Mouse (Mus musculus): ENCODE results near the gene Clk2. TPM values are rescaled to one million over a fixed set of nuclear protein-coding genes. Genes with fewer than 3 reads are reported as not detected.

Gene Clk2
- polyA plus RNA-seq, 1 experiment from 2014 or later: 34.2 TPM

DNA sequence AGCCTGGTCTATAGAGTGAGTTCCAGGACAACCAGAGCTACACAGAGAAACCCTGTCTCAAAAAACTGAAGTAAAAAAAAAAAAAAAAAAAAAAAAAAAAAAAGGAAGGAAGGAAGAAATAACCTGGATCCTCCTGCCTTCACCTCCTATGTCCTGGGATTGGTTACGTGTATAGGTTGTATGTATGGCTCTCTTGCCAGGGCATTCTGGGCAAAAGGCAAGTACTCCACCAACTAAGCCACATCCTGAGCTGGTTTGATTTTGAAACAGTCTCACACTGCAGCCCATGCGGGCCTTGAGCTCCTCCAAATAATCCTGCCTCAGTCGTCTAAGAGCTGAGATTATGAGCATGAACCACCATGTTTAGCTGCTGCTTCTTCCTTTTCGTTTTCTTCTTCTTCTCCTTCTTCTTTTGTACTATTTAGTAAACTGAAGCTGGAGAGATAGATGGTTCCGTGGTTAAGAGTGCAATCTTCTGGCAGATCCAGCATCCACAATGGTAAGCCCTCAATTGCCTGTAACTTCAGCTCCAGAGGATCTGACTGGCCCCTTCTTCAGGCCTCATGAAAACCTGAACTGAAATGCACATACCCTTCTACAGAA is 851 bp upstream of the Clk2 start:
- H3K36me3 ChIP-seq (replicated peaks): peaks cover 25% of the 10 kb centered on the region
- H3K27ac ChIP-seq: peak overlapping the region; percentile 97
- DNase-seq (ENCODE audit: extremely low spot score, low spot score): no peak
- H3K4me3 ChIP-seq: peak overlapping the region; percentile 90
- peaks cover 11% of the 10 kb centered on the region for H3K27me3 ChIP-seq (ENCODE audit: poor library complexity, severe bottlenecking)
- no peaks in the 10 kb centered on the region for H3K9me3 ChIP-seq
- 73% methylated on average over 5 of the region's 5 CpGs for WGBS
- peaks cover 48% of the 10 kb centered on the region for H3K4me1 ChIP-seq

DNA sequence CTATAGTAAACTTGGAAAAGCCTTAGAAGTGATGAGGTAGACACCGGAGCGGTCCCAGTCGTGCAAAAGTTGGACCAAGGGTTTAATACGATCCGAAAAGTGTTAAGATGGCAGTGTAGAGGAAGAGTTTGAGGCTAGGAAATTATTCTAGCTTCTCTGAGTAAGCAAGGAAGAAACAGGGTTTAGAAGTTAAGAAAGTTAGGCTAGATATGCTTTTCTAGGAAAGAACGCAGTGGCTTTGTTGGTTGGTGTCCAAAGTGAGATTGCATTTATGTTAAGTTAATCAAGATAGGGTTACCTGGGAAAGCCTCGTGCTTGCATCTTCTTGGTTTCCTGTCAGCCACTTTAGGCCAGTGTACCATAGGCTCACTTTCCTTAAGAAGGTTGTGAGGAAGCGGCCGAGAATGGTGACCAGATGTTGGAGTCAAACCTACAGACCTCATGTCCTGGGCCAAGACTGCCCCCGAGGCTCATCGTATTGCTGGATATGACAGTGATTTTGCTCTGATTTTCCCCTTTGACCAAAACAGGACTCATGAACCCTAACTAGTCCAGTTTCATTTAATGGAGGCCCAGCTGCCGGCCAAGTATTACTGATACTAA is 774 bp downstream of the Clk2 start:
- Histone ChIP-seq H3K4me3 (peak overlapping the region; percentile 90), H3K36me3 (replicated peaks) (peaks cover 42% of the 10 kb centered on the region), H3K27ac (peak overlapping the region; percentile 97), H3K4me1 (peaks cover 32% of the 10 kb centered on the region), H3K9me3 (no peaks in the 10 kb centered on the region), H3K27me3 (ENCODE audit: poor library complexity, severe bottlenecking) (no peaks in the 10 kb centered on the region)
- WGBS: 30% methylated on average over 12 of the region's 12 CpGs
- no peak for DNase-seq (ENCODE audit: extremely low spot score, low spot score)

DNA sequence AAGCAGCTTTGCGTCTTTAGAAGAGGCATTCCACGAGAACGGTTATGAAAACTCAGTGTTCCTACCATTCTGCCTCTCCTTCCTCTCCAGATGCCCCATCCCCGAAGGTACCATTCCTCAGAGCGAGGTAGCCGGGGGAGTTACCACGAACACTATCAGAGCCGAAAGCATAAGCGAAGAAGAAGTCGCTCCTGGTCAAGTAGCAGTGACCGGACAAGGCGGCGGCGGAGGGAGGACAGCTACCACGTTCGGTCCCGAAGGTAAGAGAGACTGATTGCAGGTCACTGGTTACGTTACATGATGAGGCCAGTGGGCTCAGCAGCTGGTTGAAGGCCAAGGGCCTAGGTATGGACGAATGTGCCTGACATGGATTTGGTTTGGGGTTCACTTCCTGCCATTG is 2.4 kb downstream of the Clk2 start:
- Histone ChIP-seq H3K4me1 (peaks cover 30% of the 10 kb centered on the region), H3K36me3 (replicated peaks) (peaks cover 57% of the 10 kb centered on the region), H3K27ac (no peak overlapping the region), H3K27me3 (ENCODE audit: poor library complexity, severe bottlenecking) (no peaks in the 10 kb centered on the region), H3K4me3 (peak overlapping the region; percentile 6; the same call in 1 of the 2 replicates), H3K9me3 (no peaks in the 10 kb centered on the region)
- DNase-seq (ENCODE audit: extremely low spot score, low spot score): no peak
- 96% methylated on average over 19 of the region's 19 CpGs for WGBS

DNA sequence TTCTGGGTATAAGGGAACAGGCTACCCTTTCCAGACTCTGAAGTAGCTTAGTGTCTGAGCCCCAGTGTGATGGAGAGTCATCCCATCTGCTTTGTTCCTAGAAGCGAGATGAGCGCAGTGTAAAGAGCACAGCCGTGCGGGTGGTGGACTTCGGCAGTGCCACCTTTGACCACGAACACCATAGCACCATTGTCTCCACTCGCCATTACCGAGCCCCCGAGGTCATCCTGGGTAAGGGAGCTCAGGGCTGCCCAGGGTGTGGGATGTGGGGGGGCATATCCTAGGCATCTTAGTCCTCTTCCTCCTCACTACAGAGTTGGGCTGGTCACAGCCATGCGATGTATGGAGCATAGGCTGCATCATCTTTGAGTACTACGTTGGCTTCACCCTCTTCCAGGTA is 10.2 kb downstream of the Clk2 start:
- H3K4me3 ChIP-seq: no peak overlapping the region
- peaks cover 24% of the 10 kb centered on the region for H3K4me1 ChIP-seq
- no peaks in the 10 kb centered on the region for H3K27me3 ChIP-seq (ENCODE audit: poor library complexity, severe bottlenecking)
- no peak for DNase-seq (ENCODE audit: extremely low spot score, low spot score)
- peaks cover 83% of the 10 kb centered on the region for H3K36me3 ChIP-seq (replicated peaks)
- no peak overlapping the region for H3K27ac ChIP-seq
- no peaks in the 10 kb centered on the region for H3K9me3 ChIP-seq
- 93% methylated on average over 11 of the region's 11 CpGs for WGBS

DNA sequence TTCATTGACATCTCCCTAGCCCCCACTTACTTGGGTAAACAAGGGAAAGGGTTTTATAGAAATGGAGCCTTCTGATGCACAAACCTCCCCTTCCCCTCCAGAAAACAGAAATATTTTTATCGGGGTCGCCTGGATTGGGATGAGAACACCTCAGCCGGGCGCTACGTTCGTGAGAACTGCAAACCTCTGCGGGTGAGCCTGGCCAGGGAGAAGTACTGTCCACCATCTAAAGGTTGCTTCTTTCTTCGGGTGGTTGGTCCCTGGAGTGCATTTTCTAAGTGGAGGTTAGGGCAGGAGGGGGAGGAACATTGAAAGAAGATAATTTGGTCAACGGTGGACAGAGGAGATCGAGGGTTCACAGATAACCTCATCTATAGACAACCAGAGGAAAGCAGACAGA is 10.9 kb downstream of the Clk2 start:
- Histone ChIP-seq H3K9me3 (no peaks in the 10 kb centered on the region), H3K27me3 (ENCODE audit: poor library complexity, severe bottlenecking) (no peaks in the 10 kb centered on the region), H3K4me3 (no peak overlapping the region), H3K36me3 (replicated peaks) (peaks cover 83% of the 10 kb centered on the region), H3K27ac (no peak overlapping the region), H3K4me1 (peaks cover 24% of the 10 kb centered on the region)
- no peak for DNase-seq (ENCODE audit: extremely low spot score, low spot score)
- WGBS: 95% methylated on average over 10 of the region's 10 CpGs

DNA sequence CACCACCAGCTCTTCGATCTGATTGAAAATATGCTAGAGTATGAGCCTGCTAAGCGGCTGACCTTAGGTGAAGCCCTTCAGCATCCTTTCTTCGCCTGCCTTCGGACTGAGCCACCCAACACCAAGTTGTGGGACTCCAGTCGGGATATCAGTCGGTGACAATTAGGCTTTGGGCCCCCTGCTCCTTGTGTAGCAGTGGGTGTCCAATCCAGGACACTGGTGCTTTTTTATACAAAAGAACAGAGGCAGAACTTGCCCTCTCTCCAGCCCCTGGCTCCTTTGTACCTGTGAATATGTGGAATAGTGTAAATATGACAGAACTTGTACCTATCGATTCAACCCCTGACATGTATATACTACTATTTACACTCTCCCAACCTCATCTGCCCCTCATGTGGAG is 11.8 kb downstream of the Clk2 start:
- 81% methylated on average over 7 of the region's 7 CpGs for WGBS
- peak overlapping the region; percentile 81 for H3K4me3 ChIP-seq
- H3K27ac ChIP-seq: 0 out of 2 replicates have a peak overlapping the region, but pooled peaks have one; percentile 84
- H3K9me3 ChIP-seq: no peaks in the 10 kb centered on the region
- peaks cover 24% of the 10 kb centered on the region for H3K4me1 ChIP-seq
- DNase-seq (ENCODE audit: extremely low spot score, low spot score): no peak
- peaks cover 83% of the 10 kb centered on the region for H3K36me3 ChIP-seq (replicated peaks)
- no peaks in the 10 kb centered on the region for H3K27me3 ChIP-seq (ENCODE audit: poor library complexity, severe bottlenecking)

DNA sequence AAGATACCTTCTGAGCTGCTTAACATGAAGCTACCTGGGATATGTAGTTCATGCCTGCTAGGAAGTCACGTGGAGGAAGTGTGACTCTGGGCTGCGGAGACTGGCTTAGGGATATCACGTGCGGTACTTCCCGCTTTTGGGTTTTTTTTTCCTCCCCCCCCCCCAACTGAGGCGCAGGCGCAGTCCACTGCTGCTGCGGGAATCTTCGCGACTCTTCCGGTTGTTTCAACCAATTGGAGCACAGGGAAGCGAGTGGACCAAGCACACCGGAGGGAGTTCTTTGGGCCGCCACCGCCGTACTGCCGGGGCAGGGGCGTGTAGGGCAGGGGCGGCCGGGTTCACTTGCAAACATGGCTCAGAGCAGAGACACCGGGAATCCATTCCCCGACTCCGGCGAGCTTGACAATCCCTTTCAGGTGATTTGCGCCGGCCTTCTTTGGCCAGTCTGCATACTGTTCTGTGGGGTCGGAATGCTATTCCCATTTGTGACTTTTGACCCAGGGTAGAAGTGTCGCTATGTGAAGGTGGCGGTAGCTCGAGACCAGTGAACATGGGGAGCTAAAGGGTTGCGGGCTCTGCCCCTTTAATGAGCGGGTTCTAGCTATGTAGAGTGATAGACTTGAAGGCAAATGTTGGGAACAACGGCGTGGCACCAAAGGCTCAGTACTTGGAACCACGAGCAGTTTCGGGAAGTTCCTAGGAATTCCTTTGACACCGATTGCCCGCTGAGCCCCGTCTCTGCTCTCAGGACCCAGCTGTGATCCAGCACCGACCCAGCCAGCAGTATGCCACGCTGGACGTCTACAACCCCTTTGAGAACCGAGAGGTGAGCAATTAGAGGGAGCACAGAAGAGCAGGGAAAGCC is 12.9 kb downstream of the Clk2 start, which contains the start of gene Scamp3:
Gene Scamp3, plus strand, starts transcription at position 232 of the 865 bp plus-strand sequence.
- peaks cover 83% of the 10 kb centered on the region for H3K36me3 ChIP-seq (replicated peaks)

DNA sequence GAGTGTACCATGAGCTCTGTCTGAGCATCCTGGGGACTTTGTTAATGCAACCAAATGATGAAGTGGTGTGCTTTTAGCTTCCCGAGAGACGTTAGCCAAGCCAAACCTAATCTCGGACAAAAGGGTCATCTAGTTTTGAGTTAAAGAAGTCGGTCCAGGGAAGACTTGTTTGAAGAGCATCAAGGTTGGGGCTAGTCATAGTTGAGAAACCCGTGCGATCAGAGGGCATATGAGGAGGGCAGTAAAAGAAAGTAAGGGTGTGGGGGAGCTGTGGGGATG is 13.5 kb downstream of the Clk2 start:
- H3K9me3 ChIP-seq: no peaks in the 10 kb centered on the region
- no peaks in the 10 kb centered on the region for H3K27me3 ChIP-seq (ENCODE audit: poor library complexity, severe bottlenecking)
- peak overlapping the region; percentile 81 for H3K4me3 ChIP-seq
- peak overlapping the region; percentile 84 for H3K27ac ChIP-seq
- 13% methylated on average over 6 of the region's 6 CpGs for WGBS
- peaks cover 33% of the 10 kb centered on the region for H3K4me1 ChIP-seq
- DNase-seq (ENCODE audit: extremely low spot score, low spot score): no peak
- peaks cover 80% of the 10 kb centered on the region for H3K36me3 ChIP-seq (replicated peaks)

More for the DNA sequence above, 12.9 kb downstream of the Clk2 start, which contains the start of gene Scamp3:
- WGBS: under 1% methylated on average over 43 of the region's 43 CpGs
- peak; percentile 95 for DNase-seq (ENCODE audit: extremely low spot score, low spot score)
- Histone ChIP-seq H3K4me3 (peak within 1 kb of the TSS; percentile 81), H3K4me1 (peaks cover 27% of the 10 kb centered on the region), H3K9me3 (no peaks in the 10 kb centered on the region), H3K27me3 (ENCODE audit: poor library complexity, severe bottlenecking) (no peaks in the 10 kb centered on the region), H3K27ac (peak within 1 kb of the TSS; percentile 84)

DNA sequence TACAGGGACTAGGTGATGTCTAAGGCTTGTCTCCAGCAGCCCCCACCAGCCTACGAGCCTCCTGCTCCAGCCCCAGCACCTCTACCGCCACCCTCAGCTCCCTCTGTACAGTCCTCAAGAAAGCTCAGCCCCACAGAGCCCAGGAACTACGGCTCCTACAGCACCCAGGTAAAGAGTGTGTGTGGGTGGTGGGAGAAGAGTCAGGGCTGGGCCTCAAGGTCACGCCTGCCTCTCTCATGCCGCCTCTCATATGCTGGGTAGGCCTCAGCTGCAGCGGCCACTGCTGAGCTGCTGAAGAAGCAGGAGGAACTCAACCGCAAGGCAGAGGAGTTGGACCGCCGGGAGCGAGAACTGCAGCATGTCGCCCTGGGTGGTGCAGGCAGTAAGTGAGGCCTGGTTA is 14.5 kb downstream of the Clk2 start:
- Histone ChIP-seq H3K4me1 (peaks cover 43% of the 10 kb centered on the region), H3K4me3 (peak overlapping the region; percentile 81; the same call in 1 of the 2 replicates), H3K27me3 (ENCODE audit: poor library complexity, severe bottlenecking) (no peaks in the 10 kb centered on the region), H3K27ac (peak overlapping the region; percentile 32; the same call in 1 of the 2 replicates), H3K9me3 (no peaks in the 10 kb centered on the region), H3K36me3 (replicated peaks) (peaks cover 70% of the 10 kb centered on the region)
- whole genome bisulfite sequencing: 92% methylated on average over 11 of the region's 11 CpGs
- DNase-seq (ENCODE audit: extremely low spot score, low spot score): no peak

DNA sequence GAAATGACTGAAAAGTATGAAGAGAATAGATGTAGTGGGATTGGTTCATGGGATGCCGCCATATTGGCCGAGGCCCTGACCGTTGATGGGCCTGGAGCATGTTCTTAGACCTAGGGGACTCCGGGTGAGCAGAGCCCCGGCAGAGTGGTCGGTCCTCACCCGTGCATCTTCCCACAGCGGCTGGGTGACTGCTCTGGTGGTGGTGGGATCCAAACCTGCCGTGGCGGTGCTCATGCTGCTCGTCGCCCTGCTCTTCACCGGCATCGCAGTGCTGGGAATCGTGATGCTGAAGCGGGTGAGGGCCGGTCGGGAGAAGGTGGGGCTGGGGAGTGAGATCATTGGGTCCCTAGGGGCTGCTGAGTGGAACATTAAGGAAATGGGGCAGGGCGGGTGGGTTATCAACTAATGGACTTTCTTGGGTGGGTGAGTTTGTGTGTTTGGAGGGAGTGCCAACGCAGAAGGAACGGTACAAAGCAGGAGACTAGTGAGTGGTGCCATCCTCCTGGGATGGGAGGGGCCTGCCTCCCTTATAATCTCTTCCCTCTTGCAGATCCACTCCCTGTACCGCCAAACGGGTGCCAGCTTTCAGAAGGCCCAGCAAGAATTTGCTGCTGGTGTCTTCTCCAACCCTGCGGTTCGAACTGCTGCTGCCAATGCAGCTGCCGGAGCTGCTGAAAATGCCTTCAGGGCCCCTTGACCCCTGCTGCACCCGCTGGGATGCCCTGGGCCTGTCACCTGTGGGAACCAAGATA is 17.3 kb downstream of the Clk2 start:
- WGBS: 92% methylated on average over 27 of the region's 27 CpGs
- Histone ChIP-seq H3K9me3 (no peaks in the 10 kb centered on the region), H3K27ac (0 out of 2 replicates have a peak overlapping the region, but pooled peaks have one; percentile 93), H3K36me3 (replicated peaks) (peaks cover 41% of the 10 kb centered on the region), H3K27me3 (ENCODE audit: poor library complexity, severe bottlenecking) (peaks cover 4% of the 10 kb centered on the region), H3K4me1 (peaks cover 66% of the 10 kb centered on the region), H3K4me3 (peak overlapping the region; percentile 77; the same call in 1 of the 2 replicates)
- no peak for DNase-seq (ENCODE audit: extremely low spot score, low spot score)

DNA sequence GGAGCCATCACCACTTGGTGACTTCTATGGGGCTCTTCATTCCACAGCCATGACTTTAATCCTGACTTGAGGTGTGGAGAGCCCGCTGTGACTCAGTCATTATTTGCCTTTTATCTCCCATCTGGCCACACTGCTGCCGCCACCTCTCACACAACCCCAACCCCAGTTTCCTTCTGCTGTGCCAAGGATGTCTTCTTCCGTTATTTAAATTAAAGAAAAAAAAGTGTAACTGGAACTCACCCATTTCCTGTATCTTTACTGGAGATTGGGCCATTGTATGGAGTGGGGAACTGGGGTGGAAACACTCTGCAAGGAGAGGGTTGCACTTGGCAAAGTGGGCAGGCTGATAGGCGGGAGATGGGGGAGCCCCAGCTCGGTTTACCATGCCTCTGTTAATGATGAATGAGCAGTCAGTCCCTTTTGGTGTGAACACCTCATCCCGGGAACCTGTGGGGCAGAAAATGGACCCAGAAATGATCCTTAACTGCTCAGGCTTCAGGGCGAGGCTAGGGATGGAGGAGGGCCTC is 18.0 kb downstream of the Clk2 start:
- H3K27ac ChIP-seq: peak overlapping the region; percentile 93

More for the DNA sequence above, 18.0 kb downstream of the Clk2 start:
- H3K27me3 ChIP-seq (ENCODE audit: poor library complexity, severe bottlenecking): peaks cover 10% of the 10 kb centered on the region
- H3K9me3 ChIP-seq: no peaks in the 10 kb centered on the region
- H3K4me1 ChIP-seq: peaks cover 71% of the 10 kb centered on the region
- H3K4me3 ChIP-seq: peak overlapping the region; percentile 77
- 48% methylated on average over 7 of the region's 7 CpGs for WGBS
- DNase-seq (ENCODE audit: extremely low spot score, low spot score): no peak
- peaks cover 46% of the 10 kb centered on the region for H3K36me3 ChIP-seq (replicated peaks)

Measured in forebrain, embryonic 10.5 days (tissue).